Mouse (Mus musculus) stomach, embryonic 15.5 days (tissue): ENCODE measurements around the gene Olfr1411. TPM values are rescaled to one million over a fixed set of nuclear protein-coding genes. Genes with fewer than 3 reads are reported as not detected.

Source experiments
- ATAC-seq: fragments of 200-750 bp; cut with Nextera tagmentation; 2 replicates; pipeline ENCODE4 v1.8.0; 2017; ENCODE audit warnings: low read depth, moderate number of reproducible peaks, moderate TSS enrichment; ENCODE audit not compliant: insufficient read depth, low FRiP score
- H3K27ac ChIP-seq: fragments of 300-500 bp; sonication (generic); 2 replicates; pipeline ENCODE4 v1.5.1; 2015; ENCODE audit warnings: mild to moderate bottlenecking, inconsistent platforms
- H3K27me3 ChIP-seq: fragments of 300-500 bp; sonication (generic); replicated peaks from 2 replicates; pipeline ENCODE4 v1.6.1; 2015; ENCODE audit warnings: inconsistent platforms
- H3K36me3 ChIP-seq: fragments of 300-500 bp; sonication (generic); 2 replicates; pipeline ENCODE4 v1.6.1; 2015; ENCODE audit warnings: inconsistent platforms
- H3K4me1 ChIP-seq: fragments of 300-500 bp; sonication (generic); 2 replicates; pipeline ENCODE4 v1.6.1; 2015; ENCODE audit warnings: inconsistent platforms
- H3K4me2 ChIP-seq: fragments of 300-500 bp; sonication (generic); 2 replicates; pipeline ENCODE4 v1.6.1; 2015; ENCODE audit warnings: mild to moderate bottlenecking, inconsistent platforms
- H3K4me3 ChIP-seq: fragments of 300-500 bp; sonication (generic); replicated peaks from 2 replicates; pipeline ENCODE4 v1.5.1; 2015; ENCODE audit warnings: inconsistent platforms
- H3K9ac ChIP-seq: fragments of 300-500 bp; sonication (generic); 2 replicates; pipeline ENCODE4 v1.6.1; 2015; ENCODE audit warnings: inconsistent platforms
- H3K9me3 ChIP-seq: fragments of 300-500 bp; sonication (generic); 2 replicates; pipeline ENCODE4 v1.6.1; 2016; ENCODE audit warnings: inconsistent platforms
- WGBS: fragments of 180-500 bp; shearing (Covaris S2); methylation state at CpG from one replicate; pipeline ENCODE4 v1.1.7; 2015; 5-methylcytosine and 5-hydroxymethylcytosine counted together
- polyA plus RNA-seq: library from polyadenylated mRNA; unstranded; fragments of >200 nt; fragmentation: Nextera tagmentation; extraction: Ambion mirVana; gene quantifications from 2 replicates; pipeline ENCODE4 v1.2.1, GENCODE M21; 2015

Olfr1411 gene
- polyA plus RNA-seq, 1 experiment from 2014 or later = not detected

DNA sequence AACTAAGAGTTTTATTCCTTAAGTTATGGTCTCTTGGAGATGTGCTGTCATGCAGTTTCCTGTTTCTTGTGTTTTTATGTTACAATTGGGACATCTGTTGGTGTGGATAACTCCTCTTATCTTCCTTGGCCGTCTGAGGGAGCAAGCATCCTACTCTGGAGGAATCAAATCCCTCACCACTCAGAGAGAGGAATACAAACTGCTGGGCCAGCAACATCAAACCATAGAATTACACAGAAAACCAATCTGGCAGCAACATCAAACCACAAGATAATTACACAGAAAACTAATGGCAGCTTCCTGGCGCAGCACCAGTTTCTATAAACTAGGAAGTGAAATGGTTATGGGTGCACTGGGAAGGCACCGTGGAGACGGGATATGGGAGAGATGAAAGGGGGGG is 34.0 kb downstream of the Olfr1411 start:
- H3K4me3 ChIP-seq = no peak overlapping the region
- no peaks in the 10 kb centered on the region for H3K27me3 ChIP-seq
- 67% methylated on average over 4 of the region's 4 CpGs for WGBS
- no peaks in the 10 kb centered on the region for H3K9me3 ChIP-seq
- no peaks in the 10 kb centered on the region for H3K4me1 ChIP-seq
- ATAC-seq = no peak
- H3K9ac ChIP-seq = no peak overlapping the region
- no peaks in the 10 kb centered on the region for H3K36me3 ChIP-seq
- no peak overlapping the region for H3K27ac ChIP-seq
- no peak overlapping the region for H3K4me2 ChIP-seq

DNA sequence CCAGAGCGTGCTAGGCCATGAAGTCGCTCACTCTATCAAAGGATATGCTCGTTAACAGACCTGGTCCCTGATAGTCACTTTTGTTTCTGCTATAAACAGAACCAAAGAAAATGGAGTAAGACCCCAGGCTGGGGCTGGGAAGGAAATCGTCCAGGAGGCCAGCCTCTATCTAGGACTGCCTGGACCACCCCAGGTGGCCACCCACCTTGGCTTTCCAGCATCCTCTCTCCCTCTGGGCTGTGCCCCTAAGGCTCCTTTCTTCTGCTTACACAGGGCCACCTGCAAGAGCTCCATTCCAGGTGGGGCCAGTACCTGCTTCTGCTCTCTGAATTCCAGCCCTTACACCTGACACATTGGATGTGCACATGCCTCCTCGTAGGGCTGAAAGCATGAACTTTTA is 38.0 kb downstream of the Olfr1411 start:
- Histone ChIP-seq H3K27me3 (no peaks in the 10 kb centered on the region), H3K36me3 (peaks cover 8% of the 10 kb centered on the region; the same call in 1 of the 2 replicates), H3K4me2 (no peak overlapping the region), H3K4me1 (no peaks in the 10 kb centered on the region), H3K9ac (no peak overlapping the region), H3K9me3 (no peaks in the 10 kb centered on the region), H3K4me3 (no peak overlapping the region), H3K27ac (no peak overlapping the region)
- WGBS = 67% methylated on average over 5 of the region's 5 CpGs
- no peak for ATAC-seq

DNA sequence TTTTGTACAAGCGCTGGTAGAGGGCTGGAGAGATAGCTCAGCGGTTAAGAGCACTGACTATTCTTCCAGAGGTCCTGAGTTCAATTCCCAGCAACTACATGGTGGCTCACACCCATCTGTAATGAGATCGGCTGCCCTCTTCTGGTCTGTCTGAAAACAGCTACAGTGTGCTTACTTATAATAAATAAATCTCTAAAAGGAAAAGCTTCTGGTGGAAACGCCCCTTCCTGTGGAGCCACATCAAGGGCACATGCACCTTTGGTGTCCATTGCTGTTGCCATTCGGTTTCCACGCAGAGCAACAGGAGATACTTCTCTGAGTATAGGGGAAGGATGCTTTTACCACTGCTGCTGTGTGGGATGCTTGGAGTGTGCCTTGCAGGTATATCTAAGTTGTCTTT is 38.7 kb downstream of the Olfr1411 start:
- ATAC-seq = no peak
- Histone ChIP-seq H3K4me2 (no peak overlapping the region), H3K27me3 (no peaks in the 10 kb centered on the region), H3K4me3 (no peak overlapping the region), H3K9ac (no peak overlapping the region), H3K4me1 (no peaks in the 10 kb centered on the region), H3K27ac (no peak overlapping the region), H3K9me3 (no peaks in the 10 kb centered on the region), H3K36me3 (peaks cover 15% of the 10 kb centered on the region; the same call in 1 of the 2 replicates)
- 67% methylated on average over 6 of the region's 6 CpGs for WGBS

DNA sequence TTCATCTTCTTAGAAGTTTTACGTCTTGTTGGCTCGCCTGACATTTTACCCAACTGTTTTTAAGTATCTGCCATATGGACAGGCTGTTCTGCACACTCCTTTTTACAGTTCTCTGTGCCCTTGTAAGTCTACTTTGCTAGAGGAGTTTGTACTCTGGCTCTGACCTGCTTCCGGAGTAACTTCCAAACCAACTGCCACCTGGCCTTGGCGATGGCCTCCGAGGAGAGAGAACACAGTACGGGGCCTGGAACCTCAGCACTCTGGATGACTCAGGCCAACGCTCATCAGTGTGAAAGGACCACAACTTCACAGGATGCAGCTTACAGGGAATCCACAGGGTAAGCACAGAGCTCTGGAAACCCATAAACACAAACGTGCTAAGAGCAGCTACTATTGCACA is 39.5 kb downstream of the Olfr1411 start:
- Histone ChIP-seq H3K4me3 (no peak overlapping the region), H3K27ac (no peak overlapping the region), H3K4me2 (no peak overlapping the region), H3K4me1 (no peaks in the 10 kb centered on the region), H3K36me3 (peaks cover 15% of the 10 kb centered on the region; the same call in 1 of the 2 replicates), H3K27me3 (no peaks in the 10 kb centered on the region), H3K9ac (no peak overlapping the region), H3K9me3 (no peaks in the 10 kb centered on the region)
- 85% methylated on average over 8 of the region's 8 CpGs for WGBS
- ATAC-seq = no peak

DNA sequence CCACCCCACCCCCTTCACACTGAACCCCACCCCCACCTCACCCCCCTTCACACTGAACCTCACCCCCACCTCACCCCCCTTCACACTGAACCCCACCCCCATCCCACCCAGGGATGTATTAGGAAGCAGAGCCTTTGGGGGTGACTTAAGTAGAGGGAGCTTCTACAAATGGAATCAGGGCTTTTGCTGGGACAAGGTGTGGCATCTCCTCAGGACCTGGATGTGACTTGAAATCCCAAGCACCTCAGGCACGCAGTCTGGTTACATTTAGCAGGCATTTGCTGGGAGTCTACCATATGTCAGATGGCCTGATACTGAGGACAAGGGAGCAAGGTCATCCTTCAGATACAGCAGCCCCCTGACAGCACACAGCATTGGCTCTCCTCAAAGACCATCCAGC is 40.4 kb downstream of the Olfr1411 start:
- H3K9me3 ChIP-seq = no peaks in the 10 kb centered on the region
- H3K36me3 ChIP-seq = peaks cover 15% of the 10 kb centered on the region; the same call in 1 of the 2 replicates
- H3K4me1 ChIP-seq = no peaks in the 10 kb centered on the region
- no peak overlapping the region for H3K27ac ChIP-seq
- no peak overlapping the region for H3K9ac ChIP-seq
- 48% methylated on average over 1 of the region's 1 CpGs for WGBS
- H3K27me3 ChIP-seq = no peaks in the 10 kb centered on the region
- H3K4me2 ChIP-seq = no peak overlapping the region
- no peak for ATAC-seq
- no peak overlapping the region for H3K4me3 ChIP-seq

DNA sequence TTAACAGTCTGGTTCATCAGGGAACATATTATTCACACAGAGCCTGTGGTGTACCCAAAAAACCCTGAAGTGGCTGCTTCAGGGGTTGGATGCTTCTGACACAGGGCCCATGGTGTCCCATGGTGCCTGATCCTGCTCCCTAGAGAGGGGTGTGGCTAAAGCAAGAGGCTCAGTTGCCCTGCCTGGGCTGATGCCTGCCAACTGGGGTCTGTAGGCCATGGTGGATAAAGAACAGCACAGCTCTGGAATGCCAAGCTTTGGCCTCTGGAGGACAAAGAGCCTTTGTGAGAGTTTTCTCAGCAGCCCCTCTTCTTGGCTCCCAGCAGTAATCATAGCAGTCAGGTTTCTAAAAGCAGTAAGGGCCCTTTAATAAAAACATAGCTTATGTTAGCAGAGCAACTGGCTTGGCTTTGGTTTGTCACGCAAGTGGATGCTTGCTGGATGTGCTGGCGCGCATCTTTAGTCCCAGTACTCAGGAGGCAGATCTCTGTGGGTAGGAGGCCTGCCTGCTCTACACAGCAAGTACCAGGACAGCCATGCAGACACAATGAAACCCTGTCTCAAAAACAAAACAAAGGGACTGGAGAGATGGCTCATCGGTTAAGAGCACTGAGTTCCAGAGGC is 40.9 kb downstream of the Olfr1411 start:
- H3K27ac ChIP-seq = no peak overlapping the region
- no peaks in the 10 kb centered on the region for H3K27me3 ChIP-seq
- no peaks in the 10 kb centered on the region for H3K9me3 ChIP-seq
- H3K4me1 ChIP-seq = peaks cover under 1% of the 10 kb centered on the region; the same call in 1 of the 2 replicates
- H3K36me3 ChIP-seq = peaks cover 15% of the 10 kb centered on the region; the same call in 1 of the 2 replicates
- H3K4me2 ChIP-seq = no peak overlapping the region
- whole genome bisulfite sequencing = 85% methylated on average over 4 of the region's 4 CpGs
- peak; percentile 25; the same call in 1 of the 2 replicates for ATAC-seq
- no peak overlapping the region for H3K4me3 ChIP-seq
- H3K9ac ChIP-seq = no peak overlapping the region

DNA sequence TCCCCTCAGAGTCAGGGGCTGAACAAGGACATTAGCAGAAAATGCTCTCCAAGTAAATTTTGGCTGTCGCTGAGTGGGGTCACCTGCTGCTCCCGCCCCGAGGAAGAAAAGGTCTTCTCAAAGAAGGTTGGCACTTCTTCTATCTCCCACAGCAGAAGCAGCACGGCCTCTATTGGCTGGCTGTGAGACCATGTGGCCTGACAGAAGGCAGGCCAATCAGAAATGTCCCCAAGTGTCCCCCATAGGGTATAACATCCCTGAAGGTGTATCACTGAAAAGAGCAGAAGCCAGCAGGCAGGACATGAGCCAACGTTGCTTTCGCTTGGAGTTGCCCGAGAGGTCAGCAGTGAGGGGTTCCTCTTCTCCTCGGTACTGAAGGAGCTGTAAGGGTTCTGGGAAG is 41.8 kb downstream of the Olfr1411 start:
- H3K9ac ChIP-seq = no peak overlapping the region
- 81% methylated on average over 8 of the region's 8 CpGs for WGBS
- peaks cover 15% of the 10 kb centered on the region; the same call in 1 of the 2 replicates for H3K36me3 ChIP-seq
- no peak for ATAC-seq
- no peak overlapping the region for H3K27ac ChIP-seq
- H3K27me3 ChIP-seq = no peaks in the 10 kb centered on the region
- no peaks in the 10 kb centered on the region for H3K9me3 ChIP-seq
- no peak overlapping the region for H3K4me3 ChIP-seq
- H3K4me1 ChIP-seq = peaks cover 10% of the 10 kb centered on the region
- no peak overlapping the region for H3K4me2 ChIP-seq

DNA sequence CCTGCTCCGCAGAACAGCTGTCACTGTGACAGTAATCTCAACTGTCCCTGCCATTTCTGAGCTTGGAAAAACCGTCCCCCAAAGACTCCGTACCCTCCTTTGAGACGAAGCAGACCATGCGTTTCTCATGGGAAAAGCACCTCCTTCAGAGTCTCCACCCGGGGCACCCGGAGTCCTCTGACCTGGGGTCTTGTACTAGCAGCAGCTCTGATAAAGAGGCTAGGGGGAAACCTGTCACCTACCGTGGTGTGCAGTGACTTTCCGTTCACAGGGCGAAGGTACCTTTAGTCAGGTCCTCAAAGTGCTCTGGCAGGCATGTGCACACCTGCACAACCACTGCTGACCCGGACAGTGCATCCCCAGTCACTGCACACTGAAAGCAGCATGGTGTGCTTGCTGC is 42.5 kb downstream of the Olfr1411 start:
- no peak for ATAC-seq
- Histone ChIP-seq H3K9me3 (no peaks in the 10 kb centered on the region), H3K4me1 (peaks cover 12% of the 10 kb centered on the region), H3K9ac (no peak overlapping the region), H3K4me3 (no peak overlapping the region), H3K36me3 (peaks cover 15% of the 10 kb centered on the region; the same call in 1 of the 2 replicates), H3K27ac (no peak overlapping the region), H3K27me3 (no peaks in the 10 kb centered on the region), H3K4me2 (no peak overlapping the region)
- WGBS = 91% methylated on average over 11 of the region's 11 CpGs

DNA sequence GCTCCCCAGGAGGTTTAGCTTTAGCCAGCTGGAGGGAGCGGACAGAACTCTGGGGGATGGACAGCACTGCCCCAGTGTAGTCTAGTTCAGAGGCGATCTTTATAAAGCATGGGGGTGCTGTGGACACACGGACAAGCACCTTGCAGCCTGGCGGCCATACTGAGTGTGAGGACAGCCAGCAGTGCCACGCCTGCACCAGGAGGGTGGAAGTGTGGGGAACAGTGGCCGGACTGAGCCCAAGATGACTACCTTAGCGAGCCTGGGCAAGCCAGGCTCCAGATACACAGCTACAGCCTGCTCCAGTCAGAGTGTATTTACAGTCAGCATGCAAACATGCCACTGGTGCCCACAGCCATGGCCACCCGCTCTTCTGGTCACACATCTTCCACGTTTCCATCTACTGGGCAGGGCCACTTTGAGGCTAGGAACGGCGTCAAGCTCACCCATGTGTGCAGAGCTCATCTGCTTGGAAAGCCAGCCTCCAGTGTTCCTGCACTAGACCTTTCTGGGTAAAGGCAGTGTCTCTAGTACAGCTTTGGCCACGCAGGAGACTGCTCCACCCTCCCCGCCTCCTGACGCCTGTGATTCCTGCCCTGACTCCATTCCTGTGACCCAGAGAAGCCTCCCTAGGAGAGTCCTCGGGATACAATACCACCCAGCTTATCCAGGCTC is 43.4 kb downstream of the Olfr1411 start:
- H3K4me3 ChIP-seq = no peak overlapping the region
- 92% methylated on average over 15 of the region's 15 CpGs for WGBS
- no peak for ATAC-seq

DNA sequence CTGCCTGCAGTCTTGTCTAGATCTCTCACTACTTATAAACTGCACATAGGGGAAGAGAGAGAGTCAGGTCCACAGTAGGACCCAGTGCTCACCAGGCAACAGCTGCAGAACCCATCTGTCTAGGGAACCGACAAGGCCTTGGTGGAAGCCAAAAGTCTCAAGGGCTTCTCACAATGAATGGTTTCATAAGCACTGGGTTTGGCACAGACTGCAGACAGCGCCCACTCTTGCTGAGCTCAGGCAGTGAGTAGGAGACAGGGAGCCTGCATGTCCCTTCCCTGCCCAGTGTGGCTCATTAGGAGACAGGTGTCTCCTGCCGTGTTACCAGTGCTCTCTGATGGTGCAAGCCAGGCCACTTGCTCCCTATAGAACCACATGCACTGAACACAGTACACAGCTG is 44.0 kb downstream of the Olfr1411 start:
- 80% methylated on average over 3 of the region's 3 CpGs for WGBS
- H3K36me3 ChIP-seq = peaks cover 15% of the 10 kb centered on the region; the same call in 1 of the 2 replicates
- H3K9me3 ChIP-seq = no peaks in the 10 kb centered on the region
- H3K4me1 ChIP-seq = peaks cover 12% of the 10 kb centered on the region
- no peak for ATAC-seq
- H3K4me3 ChIP-seq = no peak overlapping the region
- no peak overlapping the region for H3K4me2 ChIP-seq
- no peaks in the 10 kb centered on the region for H3K27me3 ChIP-seq
- H3K27ac ChIP-seq = no peak overlapping the region
- no peak overlapping the region for H3K9ac ChIP-seq

More for the DNA sequence above, 43.4 kb downstream of the Olfr1411 start:
- Histone ChIP-seq H3K4me1 (peaks cover 12% of the 10 kb centered on the region), H3K4me2 (no peak overlapping the region), H3K27ac (no peak overlapping the region), H3K9me3 (no peaks in the 10 kb centered on the region), H3K36me3 (peaks cover 15% of the 10 kb centered on the region; the same call in 1 of the 2 replicates), H3K27me3 (no peaks in the 10 kb centered on the region), H3K9ac (no peak overlapping the region)

DNA sequence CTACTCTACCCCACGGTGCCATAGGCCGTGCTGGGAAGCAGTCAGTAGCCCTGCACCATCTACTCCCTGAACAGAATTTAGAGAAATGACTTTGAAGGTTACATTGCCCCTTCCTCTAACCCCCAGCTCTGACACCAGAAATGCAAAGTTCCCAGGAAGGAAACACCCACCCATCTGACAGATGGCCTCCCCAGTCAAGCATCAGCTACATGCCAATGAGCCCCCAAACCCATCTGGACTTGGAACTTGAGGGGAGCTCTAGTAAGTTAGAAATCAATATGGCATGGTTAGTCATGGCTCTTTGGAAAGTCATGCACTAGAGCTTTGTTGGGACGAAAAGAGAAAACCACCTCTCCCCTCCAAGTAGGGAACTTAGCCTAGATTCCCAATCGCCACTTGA is 44.5 kb downstream of the Olfr1411 start:
- Histone ChIP-seq H3K27ac (no peak overlapping the region), H3K9me3 (no peaks in the 10 kb centered on the region), H3K27me3 (no peaks in the 10 kb centered on the region), H3K4me2 (no peak overlapping the region), H3K4me3 (no peak overlapping the region), H3K9ac (no peak overlapping the region), H3K36me3 (peaks cover 15% of the 10 kb centered on the region; the same call in 1 of the 2 replicates), H3K4me1 (peaks cover 12% of the 10 kb centered on the region)
- 93% methylated on average over 4 of the region's 4 CpGs for WGBS
- no peak for ATAC-seq

DNA sequence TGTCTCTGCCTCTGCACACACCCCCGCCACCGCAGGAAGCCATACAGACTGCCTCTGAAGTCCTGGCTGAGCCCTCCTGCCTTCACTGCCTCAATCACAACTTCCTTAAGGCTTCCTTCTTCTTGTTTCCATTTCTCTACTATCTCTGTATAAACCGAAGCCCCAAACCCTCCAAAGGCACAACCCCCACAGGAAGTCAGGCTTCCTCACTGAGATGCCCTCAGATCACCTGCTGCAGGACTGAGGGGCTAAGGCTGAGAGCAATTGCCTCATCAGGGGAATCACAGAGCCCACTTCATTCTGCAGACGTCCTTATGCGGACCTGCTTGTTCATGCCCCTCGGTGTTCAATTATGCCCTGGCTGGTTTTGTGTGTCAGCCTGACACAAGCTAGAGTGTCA is 46.2 kb downstream of the Olfr1411 start:
- Histone ChIP-seq H3K4me3 (peak overlapping the region; percentile 73; the same call in 1 of the 2 replicates), H3K27ac (no peak overlapping the region), H3K4me2 (peak overlapping the region; percentile 91), H3K4me1 (peaks cover 12% of the 10 kb centered on the region), H3K27me3 (no peaks in the 10 kb centered on the region), H3K36me3 (peaks cover 15% of the 10 kb centered on the region; the same call in 1 of the 2 replicates), H3K9me3 (no peaks in the 10 kb centered on the region), H3K9ac (no peak overlapping the region)
- 82% methylated on average over 6 of the region's 6 CpGs for WGBS
- no peak for ATAC-seq
